Mouse (Mus musculus): ENCODE data around the gene Fam53b.
A peak's percentile ranks its signal among the peaks of the same experiment; 100 is the strongest.

Fam53b gene

GRCm38 (mm10) chr7:132813416-132814088 lies at the start of gene Fam53b:
Fam53b (minus strand) TSS chr7:132813886.
- no peak for DNase-seq (ENCODE audit: low spot score in 2 of 2)

GRCm38 (mm10) chr7:132859042-132859958 lies 45.6 kb upstream of the Fam53b start, which contains the start of gene Abraxas2:
Abraxas2 (plus strand) TSS chr7:132859225.
- DNase-seq (ENCODE audit: low spot score in 2 of 2), result peak; percentile 73 to 79

- DNase-seq (ENCODE audit: low spot score in 2 of 2), result no peak
Observed at GRCm38 (mm10) chr7:132858043-132858608, 44.4 kb upstream of the Fam53b start.

GRCm38 (mm10) chr7:132856083-132856482 lies 42.4 kb upstream of the Fam53b start:
- no peak for DNase-seq (ENCODE audit: low spot score in 2 of 2)

GRCm38 (mm10) chr7:132853946-132854345 lies 40.3 kb upstream of the Fam53b start:
- no peak for DNase-seq (ENCODE audit: low spot score in 2 of 2)

GRCm38 (mm10) chr7:132853361-132853760 lies 39.7 kb upstream of the Fam53b start:
- DNase-seq (ENCODE audit: low spot score in 2 of 2), result no peak

- DNase-seq (ENCODE audit: low spot score in 2 of 2), result peak; percentile 68
Observed at GRCm38 (mm10) chr7:132852173-132852844, 38.6 kb upstream of the Fam53b start, which contains the start of gene Eef1akmt2. Eef1akmt2 (minus strand) TSS chr7:132852673.

GRCm38 (mm10) chr7:132843152-132843551 lies 29.5 kb upstream of the Fam53b start:
- no peak for DNase-seq (ENCODE audit: low spot score in 2 of 2)

- no peak for DNase-seq (ENCODE audit: low spot score in 2 of 2)
Observed at GRCm38 (mm10) chr7:132842455-132842854, 28.8 kb upstream of the Fam53b start.

- DNase-seq (ENCODE audit: low spot score in 2 of 2), result no peak
Observed at GRCm38 (mm10) chr7:132841287-132841686, 27.6 kb upstream of the Fam53b start.

GRCm38 (mm10) chr7:132830955-132831354 lies 17.3 kb upstream of the Fam53b start:
- no peak for DNase-seq (ENCODE audit: low spot score in 2 of 2)

- no peak for DNase-seq (ENCODE audit: low spot score in 2 of 2)
Observed at GRCm38 (mm10) chr7:132824346-132825022, 10.8 kb upstream of the Fam53b start.

GRCm38 (mm10) chr7:132823832-132824231 lies 10.1 kb upstream of the Fam53b start:
- no peak for DNase-seq (ENCODE audit: low spot score in 2 of 2)

- DNase-seq (ENCODE audit: low spot score in 2 of 2), result no peak
Observed at GRCm38 (mm10) chr7:132820692-132821091, 7.0 kb upstream of the Fam53b start.

- no peak for DNase-seq (ENCODE audit: low spot score in 2 of 2)
Observed at GRCm38 (mm10) chr7:132817056-132817455, 3.4 kb upstream of the Fam53b start.

GRCm38 (mm10) chr7:132816528-132816927 lies 2.8 kb upstream of the Fam53b start:
- DNase-seq (ENCODE audit: low spot score in 2 of 2), result no peak

- no peak for DNase-seq (ENCODE audit: low spot score in 2 of 2)
Observed at GRCm38 (mm10) chr7:132815081-132815480, 1.4 kb upstream of the Fam53b start.

- no peak for DNase-seq (ENCODE audit: low spot score in 2 of 2)
Observed at GRCm38 (mm10) chr7:132814089-132814450, 384 bp upstream of the Fam53b start.

- no peak for DNase-seq (ENCODE audit: low spot score in 2 of 2)
Observed at GRCm38 (mm10) chr7:132812619-132813415, 869 bp downstream of the Fam53b start.
